Mouse (Mus musculus): ENCODE measurements around the gene Gm49388. TPM values are rescaled to one million over a fixed set of nuclear protein-coding genes. Genes with fewer than 3 reads are reported as not detected.
A peak's percentile ranks its signal among the peaks of the same experiment; 100 is the strongest.
"Not testable (repeated sequence)": the region's sequence is repeated elsewhere in the genome, so short reads cannot be mapped to it uniquely, and the experiment has no call there.

Gene Gm49388
- polyA plus RNA-seq, 1 experiment from 2014 or later: not detected

GRCm38 (mm10) chr7:127769651-127770038, 15.8 kb upstream of the Gm49388 start, which contains the start of gene Orai3:
Orai3 (plus strand) TSS chr7:127769815.
- H3K27ac ChIP-seq (replicated peaks): peak within 1 kb of the TSS; percentile 75
- H3K4me1 ChIP-seq: peaks cover 36% of the 10 kb centered on the region
- peak within 1 kb of the TSS; percentile 67 for H3K9ac ChIP-seq (replicated peaks)
- under 1% methylated on average over 24 of the region's 24 CpGs for WGBS
- peak; percentile 61 for ATAC-seq (ENCODE audit: low FRiP score, low read depth)
- peak within 1 kb of the TSS; percentile 80 for H3K4me2 ChIP-seq (replicated peaks)
- H3K4me3 ChIP-seq: peak within 1 kb of the TSS; percentile 48
- H3K36me3 ChIP-seq: peaks cover 39% of the 10 kb centered on the region
- H3K27me3 ChIP-seq: no peaks in the 10 kb centered on the region
- H3K9me3 ChIP-seq: no peaks in the 10 kb centered on the region

- Histone ChIP-seq H3K9ac (replicated peaks) (peak overlapping the region; percentile 67), H3K4me1 (peaks cover 36% of the 10 kb centered on the region), H3K27ac (replicated peaks) (peak overlapping the region; percentile 69), H3K27me3 (no peaks in the 10 kb centered on the region), H3K9me3 (no peaks in the 10 kb centered on the region), H3K4me3 (peak overlapping the region; percentile 48), H3K36me3 (peaks cover 33% of the 10 kb centered on the region), H3K4me2 (replicated peaks) (peak overlapping the region; percentile 80)
- peak; percentile 21 for ATAC-seq (ENCODE audit: low FRiP score, low read depth)
- WGBS: 4% methylated on average over 27 of the region's 27 CpGs
Observed at GRCm38 (mm10) chr7:127770039-127770905, 15.1 kb upstream of the Gm49388 start.

GRCm38 (mm10) chr7:127771262-127771661, 14.1 kb upstream of the Gm49388 start:
- Histone ChIP-seq H3K9me3 (no peaks in the 10 kb centered on the region), H3K4me3 (no peak overlapping the region), H3K27ac (replicated peaks) (no peak overlapping the region), H3K36me3 (peaks cover 23% of the 10 kb centered on the region), H3K4me1 (peaks cover 36% of the 10 kb centered on the region), H3K9ac (replicated peaks) (no peak overlapping the region), H3K4me2 (replicated peaks) (no peak overlapping the region), H3K27me3 (no peaks in the 10 kb centered on the region)
- WGBS: 82% methylated on average over 5 of the region's 5 CpGs
- no peak for ATAC-seq (ENCODE audit: low FRiP score, low read depth)

GRCm38 (mm10) chr7:127772080-127772479, 13.3 kb upstream of the Gm49388 start:
- Histone ChIP-seq H3K9ac (replicated peaks) (no peak overlapping the region), H3K9me3 (no peaks in the 10 kb centered on the region), H3K4me1 (peaks cover 36% of the 10 kb centered on the region), H3K36me3 (peaks cover 14% of the 10 kb centered on the region), H3K27ac (replicated peaks) (no peak overlapping the region), H3K4me3 (no peak overlapping the region), H3K4me2 (replicated peaks) (no peak overlapping the region), H3K27me3 (no peaks in the 10 kb centered on the region)
- WGBS: 90% methylated on average over 3 of the region's 3 CpGs
- no peak for ATAC-seq (ENCODE audit: low FRiP score, low read depth)

- H3K9me3 ChIP-seq: no peaks in the 10 kb centered on the region
- WGBS: 84% methylated on average over 1 of the region's 1 CpGs
- no peaks in the 10 kb centered on the region for H3K27me3 ChIP-seq
- peaks cover 36% of the 10 kb centered on the region for H3K4me1 ChIP-seq
- H3K36me3 ChIP-seq: peaks cover 10% of the 10 kb centered on the region
- no peak overlapping the region for H3K4me3 ChIP-seq
- ATAC-seq (ENCODE audit: low FRiP score, low read depth): no peak
- H3K9ac ChIP-seq (replicated peaks): no peak overlapping the region
- no peak overlapping the region for H3K4me2 ChIP-seq (replicated peaks)
- no peak overlapping the region for H3K27ac ChIP-seq (replicated peaks)
Observed at GRCm38 (mm10) chr7:127772557-127772956, 12.9 kb upstream of the Gm49388 start.

- Histone ChIP-seq H3K27ac (replicated peaks) (no peak overlapping the region), H3K9ac (replicated peaks) (no peak overlapping the region)
Observed at GRCm38 (mm10) chr7:127773664-127774384, 11.6 kb upstream of the Gm49388 start.

GRCm38 (mm10) chr7:127775837-127776236, 9.6 kb upstream of the Gm49388 start:
- H3K9ac ChIP-seq (replicated peaks): peak overlapping the region; percentile 95
- H3K4me3 ChIP-seq: peak overlapping the region; percentile 99
- H3K27me3 ChIP-seq; ATAC-seq (ENCODE audit: low FRiP score, low read depth); H3K9me3 ChIP-seq: not testable (repeated sequence)
- H3K4me2 ChIP-seq (replicated peaks): peak overlapping the region; percentile 80
- WGBS: 76% methylated on average over 7 of the region's 7 CpGs
- peak overlapping the region; percentile 97 for H3K27ac ChIP-seq (replicated peaks)
- H3K36me3 ChIP-seq: peaks cover 25% of the 10 kb centered on the region
- peaks cover 19% of the 10 kb centered on the region for H3K4me1 ChIP-seq

More at GRCm38 (mm10) chr7:127773664-127774384, 11.6 kb upstream of the Gm49388 start:
- Histone ChIP-seq H3K4me2 (replicated peaks) (no peak overlapping the region), H3K9me3 (no peaks in the 10 kb centered on the region), H3K4me3 (no peak overlapping the region), H3K36me3 (peaks cover 5% of the 10 kb centered on the region; the same call in 1 of the 2 replicates), H3K4me1 (peaks cover 39% of the 10 kb centered on the region), H3K27me3 (no peaks in the 10 kb centered on the region)
- ATAC-seq (ENCODE audit: low FRiP score, low read depth): no peak
- 46% methylated on average over 9 of the region's 9 CpGs for WGBS

GRCm38 (mm10) chr7:127776426-127776825, 9.0 kb upstream of the Gm49388 start, which contains the start of gene Setd1a:
Setd1a (plus strand) TSS chr7:127776670.
- under 1% methylated on average over 23 of the region's 23 CpGs for WGBS
- Histone ChIP-seq H3K4me3 (peak within 1 kb of the TSS; percentile 99), H3K27me3 (no peaks in the 10 kb centered on the region), H3K9ac (replicated peaks) (peak within 1 kb of the TSS; percentile 95), H3K4me1 (peaks cover 14% of the 10 kb centered on the region), H3K4me2 (replicated peaks) (peak within 1 kb of the TSS; percentile 80), H3K36me3 (peaks cover 31% of the 10 kb centered on the region), H3K27ac (replicated peaks) (peak within 1 kb of the TSS; percentile 97), H3K9me3 (no peaks in the 10 kb centered on the region)
- ATAC-seq (ENCODE audit: low FRiP score, low read depth): peak; percentile 70

GRCm38 (mm10) chr7:127776878-127777473, 8.4 kb upstream of the Gm49388 start:
- peak overlapping the region; percentile 95 for H3K9ac ChIP-seq (replicated peaks)
- peak; percentile 93 for ATAC-seq (ENCODE audit: low FRiP score, low read depth)
- H3K36me3 ChIP-seq: peaks cover 36% of the 10 kb centered on the region
- peaks cover 14% of the 10 kb centered on the region for H3K4me1 ChIP-seq
- WGBS: 2% methylated on average over 53 of the region's 70 CpGs
- peak overlapping the region; percentile 80 for H3K4me2 ChIP-seq (replicated peaks)
- H3K4me3 ChIP-seq: peak overlapping the region; percentile 99
- no peaks in the 10 kb centered on the region for H3K27me3 ChIP-seq
- H3K27ac ChIP-seq (replicated peaks): peak overlapping the region; percentile 97
- no peaks in the 10 kb centered on the region for H3K9me3 ChIP-seq

- H3K4me2 ChIP-seq (replicated peaks): peak overlapping the region; percentile 80
- 3% methylated on average over 57 of the region's 66 CpGs for WGBS
- H3K4me1 ChIP-seq: peaks cover 14% of the 10 kb centered on the region
- H3K27me3 ChIP-seq: no peaks in the 10 kb centered on the region
- H3K36me3 ChIP-seq: peaks cover 43% of the 10 kb centered on the region
- no peaks in the 10 kb centered on the region for H3K9me3 ChIP-seq
- peak overlapping the region; percentile 99 for H3K4me3 ChIP-seq
- ATAC-seq (ENCODE audit: low FRiP score, low read depth): peak; percentile 53
- peak overlapping the region; percentile 97 for H3K27ac ChIP-seq (replicated peaks)
- H3K9ac ChIP-seq (replicated peaks): peak overlapping the region; percentile 95
Observed at GRCm38 (mm10) chr7:127777474-127778266, 7.7 kb upstream of the Gm49388 start.

- 83% methylated on average over 4 of the region's 4 CpGs for WGBS
- Histone ChIP-seq H3K27me3 (no peaks in the 10 kb centered on the region), H3K27ac (replicated peaks) (0 out of 2 replicates have a peak overlapping the region, but pooled peaks have one; percentile 97), H3K4me1 (peaks cover 14% of the 10 kb centered on the region), H3K4me2 (replicated peaks) (peak overlapping the region; percentile 80), H3K36me3 (peaks cover 49% of the 10 kb centered on the region), H3K9ac (replicated peaks) (peak overlapping the region; percentile 95), H3K4me3 (peak overlapping the region; percentile 99), H3K9me3 (no peaks in the 10 kb centered on the region)
- ATAC-seq (ENCODE audit: low FRiP score, low read depth): no peak
Observed at GRCm38 (mm10) chr7:127778350-127778749, 7.1 kb upstream of the Gm49388 start.
